Mouse (Mus musculus): ENCODE measurements at regions not wholly inside any gene's neighbourhood (a gene's known extent, or its start where the extent isn't known, plus 50 kb on each side); places are given as distances from the start of the nearest gene placed in this dataset.

GRCm38 (mm10) chr1:161662241-161662640 lies 126.1 kb downstream of the Fasl start:
- no peaks in the 10 kb centered on the region for H3K36me3 ChIP-seq (ENCODE audit: control insufficient read depth in 1 of 2, insufficient read depth in 2 of 2, low read length in 2 of 2)
- H3K79me2 ChIP-seq (ENCODE audit: control insufficient read depth, insufficient read depth, low read length, poor library complexity), result no peaks in the 10 kb centered on the region
- H3K27me3 ChIP-seq (ENCODE audit: control insufficient read depth in 1 of 2, insufficient read depth in 2 of 2, low read length in 2 of 2), result no peaks in the 10 kb centered on the region; a peak in 1 of 4 replicates
- H3K4me3 ChIP-seq (ENCODE audit: control insufficient read depth in 1 of 2, insufficient read depth in 1 of 2, low read depth in 2 of 2, low read length in 2 of 2), result no peak overlapping the region
- no peak for DNase-seq (ENCODE audit: low read depth, low spot score)
- no peak overlapping the region for H3K9ac ChIP-seq (ENCODE audit: control insufficient read depth, low read depth, low read length, poor library complexity, severe bottlenecking)
- TF ChIP-seq NRF1 (IDR thresholded peaks at IDR 0.05; ENCODE audit: insufficient read depth, low read depth, low read length, poor library complexity, severe bottlenecking) (no peak), ZMIZ1 (IDR thresholded peaks at IDR 0.05; ENCODE audit: low read depth, low read length) (no peak), TCF12 (IDR thresholded peaks at IDR 0.05; ENCODE audit: low read depth, low read length) (no peak), MAZ (IDR thresholded peaks at IDR 0.05; ENCODE audit: low read depth, low read length) (no peak), CHD1 (IDR thresholded peaks at IDR 0.05; ENCODE audit: low read depth, low read length) (no peak), MAX (IDR thresholded peaks at IDR 0.05; ENCODE audit: low read length) (no peak), POLR2AphosphoS2 (IDR thresholded peaks at IDR 0.05; ENCODE audit: low read length) (no peak), SIN3A (IDR thresholded peaks at IDR 0.05; ENCODE audit: low read length) (no peak), RCOR1 (IDR thresholded peaks at IDR 0.05; ENCODE audit: low read depth, low read length) (no peak), UBTF (IDR thresholded peaks at IDR 0.05; ENCODE audit: borderline replicate concordance, insufficient read depth, low read depth, low read length) (no peak), POLR2A (IDR thresholded peaks at IDR 0.05; ENCODE audit: control insufficient read depth in 1 of 2, insufficient read depth in 1 of 2, low read depth in 1 of 2, low read length in 2 of 2, poor library complexity in 1 of 2) (no peak)
- H3K27ac ChIP-seq (ENCODE audit: control insufficient read depth, low read depth, low read length), result no peak overlapping the region
- H3K4me1 ChIP-seq (ENCODE audit: control insufficient read depth in 1 of 2, insufficient read depth in 2 of 2, low read length in 2 of 2), result no peaks in the 10 kb centered on the region
- H3K9me3 ChIP-seq (replicated peaks; ENCODE audit: insufficient read depth, low read length), result no peaks in the 10 kb centered on the region

DNA sequence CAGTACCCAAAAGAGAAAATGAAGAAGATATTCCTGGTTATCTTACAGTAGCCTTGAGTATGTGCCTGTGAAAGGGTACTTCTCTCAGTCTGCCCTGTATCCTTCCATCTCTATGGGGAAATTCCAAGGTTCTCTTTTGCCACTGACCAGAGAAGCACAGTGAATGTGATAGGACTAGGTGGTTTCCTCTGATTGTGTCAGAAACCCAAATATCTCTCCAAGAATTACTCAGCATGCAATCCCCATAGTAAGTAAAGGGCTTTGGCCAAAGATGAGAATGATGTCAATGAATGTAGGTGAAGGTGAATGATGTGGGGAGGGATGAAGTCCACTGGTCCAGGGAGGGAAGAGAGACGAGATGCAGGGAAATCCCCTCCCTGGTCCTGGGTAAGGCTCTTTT lies 130.8 kb downstream of the Fasl start:
- Histone ChIP-seq H3K4me1 (ENCODE audit: control insufficient read depth in 1 of 2, insufficient read depth in 2 of 2, low read length in 2 of 2) (no peaks in the 10 kb centered on the region), H3K27ac (ENCODE audit: control insufficient read depth, low read depth, low read length) (no peak overlapping the region), H3K36me3 (ENCODE audit: control insufficient read depth in 1 of 2, insufficient read depth in 2 of 2, low read length in 2 of 2) (no peaks in the 10 kb centered on the region), H3K79me2 (ENCODE audit: control insufficient read depth, insufficient read depth, low read length, poor library complexity) (no peaks in the 10 kb centered on the region), H3K27me3 (ENCODE audit: control insufficient read depth in 1 of 2, insufficient read depth in 2 of 2, low read length in 2 of 2) (no peaks in the 10 kb centered on the region; a peak in 1 of 4 replicates), H3K4me3 (ENCODE audit: control insufficient read depth in 1 of 2, insufficient read depth in 1 of 2, low read depth in 2 of 2, low read length in 2 of 2) (no peak overlapping the region), H3K9ac (ENCODE audit: control insufficient read depth, low read depth, low read length, poor library complexity, severe bottlenecking) (no peak overlapping the region), H3K9me3 (replicated peaks; ENCODE audit: insufficient read depth, low read length) (no peaks in the 10 kb centered on the region)
- no peak for TF ChIP-seq USF1 (IDR thresholded peaks at IDR 0.05; ENCODE audit: low read depth, low read length)
- no peak for TF ChIP-seq CTCF (IDR thresholded peaks at IDR 0.05 in 2 of 3, conservative IDR thresholded peaks at IDR 0.05 in 1 of 3; ENCODE audit: control insufficient read depth in 1 of 3, insufficient read depth in 1 of 3, low read depth in 2 of 3, low read length in 3 of 3, poor library complexity in 1 of 3, severe bottlenecking in 1 of 3)
- no peak for TF ChIP-seq EP300 (IDR thresholded peaks at IDR 0.05; ENCODE audit: low read depth in 1 of 2, low read length in 2 of 2)
- TF ChIP-seq ZNF384 (IDR thresholded peaks at IDR 0.05; ENCODE audit: low read depth, low read length), result no peak
- no peak for TF ChIP-seq GATA1 (IDR thresholded peaks at IDR 0.05; ENCODE audit: low read depth, low read length)
- no peak for TF ChIP-seq MYC (IDR thresholded peaks at IDR 0.05; ENCODE audit: low read depth, low read length)
- no peak for TF ChIP-seq POLR2A (IDR thresholded peaks at IDR 0.05; ENCODE audit: control insufficient read depth in 1 of 2, insufficient read depth in 1 of 2, low read depth in 1 of 2, low read length in 2 of 2, poor library complexity in 1 of 2)
- TF ChIP-seq ELF1 (IDR thresholded peaks at IDR 0.05; ENCODE audit: low read depth, low read length), result no peak
- no peak for TF ChIP-seq POLR2AphosphoS2 (IDR thresholded peaks at IDR 0.05; ENCODE audit: low read length)
- TF ChIP-seq TBP (IDR thresholded peaks at IDR 0.05; ENCODE audit: low read depth, low read length), result no peak
- no peak for TF ChIP-seq TCF12 (IDR thresholded peaks at IDR 0.05; ENCODE audit: low read depth, low read length)
- no peak for TF ChIP-seq USF2 (IDR thresholded peaks at IDR 0.05; ENCODE audit: borderline replicate concordance in 1 of 2, insufficient read depth in 1 of 2, low read depth in 1 of 2, low read length in 2 of 2)
- TF ChIP-seq BHLHE40 (IDR thresholded peaks at IDR 0.05; ENCODE audit: borderline replicate concordance, low read depth, low read length), result no peak
- no peak for TF ChIP-seq MXI1 (IDR thresholded peaks at IDR 0.05; ENCODE audit: low read depth, low read length)
- DNase-seq (ENCODE audit: low read depth, low spot score), result no peak

Data from MEL (cell line).